Mouse (Mus musculus): Measurements from ENCODE around the gene Asah2. TPM values are rescaled to one million over a fixed set of nuclear protein-coding genes. Genes with fewer than 3 reads are reported as not detected.

Asah2 gene
- polyA plus RNA-seq, 1 experiment = 4.3 TPM

DNA sequence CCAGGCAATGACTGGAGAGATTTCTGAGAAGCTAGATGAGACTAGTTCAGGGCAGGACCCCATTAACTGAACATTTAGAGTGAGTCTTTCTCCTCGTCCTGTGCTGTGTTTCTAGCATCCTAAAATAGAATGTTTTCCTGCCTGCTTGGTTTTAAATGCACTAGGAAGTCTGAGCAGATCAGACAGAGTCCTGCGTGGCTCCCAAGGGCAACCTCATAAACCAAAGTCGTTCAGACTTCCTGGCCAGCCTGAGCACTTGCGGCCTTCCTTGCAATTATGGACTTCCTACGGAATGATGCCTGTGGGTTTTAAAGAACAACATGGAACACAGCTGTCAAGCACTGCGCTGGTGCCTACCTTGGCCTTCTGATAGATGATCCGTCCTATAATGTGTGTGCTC lies 89.4 kb downstream of the Asah2 start:
- 84% methylated on average over 7 of the region's 7 CpGs for WGBS
- no peak for TF ChIP-seq POLR2A (IDR thresholded peaks at IDR 0.05; ENCODE audit: control insufficient read depth, extremely low read depth, insufficient read depth, low read length, poor library complexity)
- TF ChIP-seq CTCF (IDR thresholded peaks at IDR 0.05; ENCODE audit: borderline replicate concordance, control insufficient read depth, extremely low read depth, insufficient read depth, low read length, poor library complexity) = no peak
- no peaks in the 10 kb centered on the region for H3K36me3 ChIP-seq (ENCODE audit: control insufficient read depth, insufficient read depth, low read length)
- no peak overlapping the region for H3K4me3 ChIP-seq (ENCODE audit: control insufficient read depth, insufficient read depth, low read length)
- no peak for DNase-seq
- H3K27ac ChIP-seq (ENCODE audit: control insufficient read depth, insufficient read depth, low read length) = no peak overlapping the region
- H3K27me3 ChIP-seq (ENCODE audit: control insufficient read depth, insufficient read depth, low read length) = no peaks in the 10 kb centered on the region
- no peaks in the 10 kb centered on the region for H3K4me1 ChIP-seq (replicated peaks; ENCODE audit: control insufficient read depth, insufficient read depth, low read length)

DNA sequence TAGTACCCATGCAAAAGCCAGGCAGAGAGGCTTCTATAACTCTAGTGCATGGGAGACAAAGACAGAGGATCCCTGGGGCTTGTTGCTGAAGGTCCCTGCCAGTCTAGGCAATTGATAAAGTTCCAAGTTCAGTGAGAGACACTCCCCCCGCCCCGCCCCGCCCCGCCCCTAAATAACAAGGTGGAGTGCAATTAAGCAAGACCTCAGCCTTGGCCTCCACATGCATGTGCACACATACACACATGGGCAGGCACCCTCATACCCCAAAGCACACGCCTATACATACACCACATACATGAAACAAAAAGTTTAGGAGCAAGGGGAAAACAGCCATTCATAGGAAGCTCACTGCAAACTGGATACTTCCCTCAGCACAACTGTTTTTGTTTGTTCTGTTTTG lies 90.0 kb downstream of the Asah2 start:
- DNase-seq = no peak
- no peaks in the 10 kb centered on the region for H3K4me1 ChIP-seq (replicated peaks; ENCODE audit: control insufficient read depth, insufficient read depth, low read length)
- TF ChIP-seq POLR2A (IDR thresholded peaks at IDR 0.05; ENCODE audit: control insufficient read depth, extremely low read depth, insufficient read depth, low read length, poor library complexity) (no peak), CTCF (IDR thresholded peaks at IDR 0.05; ENCODE audit: borderline replicate concordance, control insufficient read depth, extremely low read depth, insufficient read depth, low read length, poor library complexity) (no peak)
- no peaks in the 10 kb centered on the region for H3K36me3 ChIP-seq (ENCODE audit: control insufficient read depth, insufficient read depth, low read length)
- no peak overlapping the region for H3K4me3 ChIP-seq (ENCODE audit: control insufficient read depth, insufficient read depth, low read length)
- H3K27ac ChIP-seq (ENCODE audit: control insufficient read depth, insufficient read depth, low read length) = no peak overlapping the region
- 98% methylated on average over 5 of the region's 5 CpGs for WGBS
- no peaks in the 10 kb centered on the region for H3K27me3 ChIP-seq (ENCODE audit: control insufficient read depth, insufficient read depth, low read length)

DNA sequence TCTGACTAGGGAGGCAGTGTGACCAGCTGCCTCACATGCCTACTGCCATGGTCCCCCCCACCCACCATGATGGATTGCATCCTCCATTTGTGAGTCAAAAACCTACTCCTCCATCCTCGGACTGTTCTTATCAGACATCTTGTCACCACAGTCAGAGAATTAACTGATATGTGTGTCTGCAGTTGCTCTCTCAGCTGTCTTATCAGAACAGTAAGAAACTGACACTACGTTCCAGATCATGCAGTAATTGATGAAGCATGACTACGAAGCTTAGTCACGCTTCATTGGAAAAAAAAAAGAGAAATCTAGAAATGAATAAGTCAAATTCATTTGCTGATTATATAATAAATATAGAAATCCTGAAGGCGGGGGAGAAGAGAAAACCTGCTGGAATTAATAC lies 105.4 kb downstream of the Asah2 start:
- H3K27me3 ChIP-seq (ENCODE audit: control insufficient read depth, insufficient read depth, low read length) = no peaks in the 10 kb centered on the region
- H3K27ac ChIP-seq (ENCODE audit: control insufficient read depth, insufficient read depth, low read length) = no peak overlapping the region
- WGBS = 90% methylated on average over 5 of the region's 5 CpGs
- H3K4me3 ChIP-seq (ENCODE audit: control insufficient read depth, insufficient read depth, low read length) = no peak overlapping the region
- H3K36me3 ChIP-seq (ENCODE audit: control insufficient read depth, insufficient read depth, low read length) = no peaks in the 10 kb centered on the region
- no peaks in the 10 kb centered on the region for H3K4me1 ChIP-seq (replicated peaks; ENCODE audit: control insufficient read depth, insufficient read depth, low read length)
- DNase-seq = no peak
- TF ChIP-seq POLR2A (IDR thresholded peaks at IDR 0.05; ENCODE audit: control insufficient read depth, extremely low read depth, insufficient read depth, low read length, poor library complexity) (no peak), CTCF (IDR thresholded peaks at IDR 0.05; ENCODE audit: borderline replicate concordance, control insufficient read depth, extremely low read depth, insufficient read depth, low read length, poor library complexity) (no peak)

DNA sequence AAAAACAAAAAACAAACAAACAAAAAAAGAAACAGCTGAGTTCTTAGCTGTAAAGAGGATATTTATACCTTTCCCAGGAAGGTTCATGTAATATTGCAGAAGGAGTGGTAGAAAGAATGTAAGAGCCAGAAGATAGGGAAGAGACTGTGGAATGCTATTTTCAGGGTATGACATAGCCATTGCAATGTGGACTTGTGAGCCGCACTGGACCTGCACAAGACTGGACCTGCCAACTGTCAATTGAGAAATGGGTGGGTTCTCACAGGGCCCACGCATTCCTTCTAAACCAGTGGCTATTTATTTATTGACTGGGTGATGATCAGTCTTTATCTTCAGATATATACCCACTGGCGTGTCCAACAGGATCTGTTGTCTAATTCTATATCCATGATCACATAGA lies 111.1 kb downstream of the Asah2 start:
- Histone ChIP-seq H3K27ac (ENCODE audit: control insufficient read depth, insufficient read depth, low read length) (no peak overlapping the region), H3K36me3 (ENCODE audit: control insufficient read depth, insufficient read depth, low read length) (no peaks in the 10 kb centered on the region), H3K4me3 (ENCODE audit: control insufficient read depth, insufficient read depth, low read length) (no peak overlapping the region), H3K27me3 (ENCODE audit: control insufficient read depth, insufficient read depth, low read length) (no peaks in the 10 kb centered on the region), H3K4me1 (replicated peaks; ENCODE audit: control insufficient read depth, insufficient read depth, low read length) (no peaks in the 10 kb centered on the region)
- WGBS = 97% methylated on average over 3 of the region's 3 CpGs
- no peak for DNase-seq
- TF ChIP-seq POLR2A (IDR thresholded peaks at IDR 0.05; ENCODE audit: control insufficient read depth, extremely low read depth, insufficient read depth, low read length, poor library complexity) = no peak
- TF ChIP-seq CTCF (IDR thresholded peaks at IDR 0.05; ENCODE audit: borderline replicate concordance, control insufficient read depth, extremely low read depth, insufficient read depth, low read length, poor library complexity) = no peak

DNA sequence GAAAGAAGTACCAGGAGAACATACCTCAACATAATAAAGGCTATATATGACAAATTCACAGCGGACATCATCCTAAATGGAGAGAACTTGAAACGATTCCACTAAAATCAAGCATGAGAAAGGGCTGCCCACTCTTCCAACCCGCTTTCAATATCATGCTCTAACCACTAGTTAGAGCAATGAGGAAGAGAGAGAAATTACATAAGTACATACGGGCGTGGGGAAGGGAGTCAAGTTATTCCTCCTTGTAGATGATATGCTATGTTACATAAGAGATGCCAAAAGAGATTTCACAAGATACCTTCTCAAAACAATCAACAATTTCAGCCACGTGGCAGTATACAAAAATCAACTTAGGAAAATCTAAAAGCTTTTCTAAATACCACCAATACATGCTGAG lies 117.0 kb downstream of the Asah2 start:
- Histone ChIP-seq H3K4me3 (ENCODE audit: control insufficient read depth, insufficient read depth, low read length) (no peak overlapping the region), H3K36me3 (ENCODE audit: control insufficient read depth, insufficient read depth, low read length) (no peaks in the 10 kb centered on the region), H3K27me3 (ENCODE audit: control insufficient read depth, insufficient read depth, low read length) (no peaks in the 10 kb centered on the region), H3K27ac (ENCODE audit: control insufficient read depth, insufficient read depth, low read length) (no peak overlapping the region), H3K4me1 (replicated peaks; ENCODE audit: control insufficient read depth, insufficient read depth, low read length) (no peaks in the 10 kb centered on the region)
- no peak for TF ChIP-seq POLR2A (IDR thresholded peaks at IDR 0.05; ENCODE audit: control insufficient read depth, extremely low read depth, insufficient read depth, low read length, poor library complexity)
- TF ChIP-seq CTCF (IDR thresholded peaks at IDR 0.05; ENCODE audit: borderline replicate concordance, control insufficient read depth, extremely low read depth, insufficient read depth, low read length, poor library complexity) = no peak
- DNase-seq = no peak
- WGBS = 95% methylated on average over 6 of the region's 6 CpGs

DNA sequence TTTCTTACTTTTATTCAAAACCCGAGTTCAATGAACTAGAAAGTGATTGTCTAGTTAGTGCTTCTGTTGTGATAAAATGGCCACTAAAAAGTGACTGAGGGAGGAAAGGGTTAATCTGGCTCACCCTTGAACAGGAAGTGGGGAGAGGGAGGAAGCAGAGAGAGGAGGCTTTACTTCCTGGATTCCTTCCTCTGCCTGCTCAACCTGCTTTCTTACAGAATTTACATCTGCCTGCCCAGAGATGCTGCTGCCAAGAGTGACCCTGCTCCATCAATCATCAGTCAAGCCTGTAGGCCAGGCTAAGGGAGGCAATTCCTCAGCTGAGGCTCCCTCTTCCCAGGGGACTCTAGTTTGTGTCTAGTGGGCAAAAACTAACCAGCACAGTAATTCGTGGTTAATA lies 132.1 kb downstream of the Asah2 start:
- Histone ChIP-seq H3K4me3 (ENCODE audit: control insufficient read depth, insufficient read depth, low read length) (no peak overlapping the region), H3K4me1 (replicated peaks; ENCODE audit: control insufficient read depth, insufficient read depth, low read length) (peaks cover 6% of the 10 kb centered on the region), H3K27ac (ENCODE audit: control insufficient read depth, insufficient read depth, low read length) (peak overlapping the region; percentile 64; the same call in 1 of the 2 replicates), H3K36me3 (ENCODE audit: control insufficient read depth, insufficient read depth, low read length) (no peaks in the 10 kb centered on the region), H3K27me3 (ENCODE audit: control insufficient read depth, insufficient read depth, low read length) (no peaks in the 10 kb centered on the region)
- TF ChIP-seq CTCF (IDR thresholded peaks at IDR 0.05; ENCODE audit: borderline replicate concordance, control insufficient read depth, extremely low read depth, insufficient read depth, low read length, poor library complexity) = no peak
- TF ChIP-seq POLR2A (IDR thresholded peaks at IDR 0.05; ENCODE audit: control insufficient read depth, extremely low read depth, insufficient read depth, low read length, poor library complexity) = no peak
- peak; percentile 37 for DNase-seq
- WGBS = 37% methylated on average over 2 of the region's 2 CpGs

DNA sequence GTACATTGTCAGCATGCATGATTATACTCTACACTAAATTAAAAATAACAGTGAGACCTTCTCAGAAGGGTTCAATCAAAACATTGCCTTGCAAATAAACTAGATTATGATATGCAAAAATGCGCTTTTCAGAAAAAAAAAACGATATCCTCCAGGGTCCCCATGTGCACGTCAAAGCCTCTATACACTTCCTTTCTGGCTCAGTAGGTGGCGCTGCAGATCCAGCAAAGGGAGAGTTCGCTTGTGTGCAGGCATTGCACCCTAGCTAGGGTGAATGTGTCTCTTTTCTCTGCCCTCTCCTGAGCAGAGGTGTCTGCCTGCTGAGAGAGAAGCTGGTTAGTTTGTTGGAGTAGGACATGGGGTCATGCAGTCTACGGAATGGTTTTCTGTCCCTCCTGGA lies 136.0 kb downstream of the Asah2 start:
- peak; percentile 89 for DNase-seq
- Histone ChIP-seq H3K4me1 (replicated peaks; ENCODE audit: control insufficient read depth, insufficient read depth, low read length) (peaks cover 6% of the 10 kb centered on the region), H3K36me3 (ENCODE audit: control insufficient read depth, insufficient read depth, low read length) (no peaks in the 10 kb centered on the region), H3K4me3 (ENCODE audit: control insufficient read depth, insufficient read depth, low read length) (no peak overlapping the region), H3K27me3 (ENCODE audit: control insufficient read depth, insufficient read depth, low read length) (no peaks in the 10 kb centered on the region), H3K27ac (ENCODE audit: control insufficient read depth, insufficient read depth, low read length) (no peak overlapping the region)
- 13% methylated on average over 6 of the region's 6 CpGs for WGBS
- TF ChIP-seq POLR2A (IDR thresholded peaks at IDR 0.05; ENCODE audit: control insufficient read depth, extremely low read depth, insufficient read depth, low read length, poor library complexity) (no peak), CTCF (IDR thresholded peaks at IDR 0.05; ENCODE audit: borderline replicate concordance, control insufficient read depth, extremely low read depth, insufficient read depth, low read length, poor library complexity) (peak; percentile 73; the same call in 1 of the 2 replicates)

Data from thymus, adult 2 months (tissue).